Mouse (Mus musculus): ENCODE measurements around the gene Tdrd9.
"Not testable (repeated sequence)": the region's sequence is repeated elsewhere in the genome, so short reads cannot be mapped to it uniquely, and the experiment has no call there.

The Tdrd9 gene

DNA sequence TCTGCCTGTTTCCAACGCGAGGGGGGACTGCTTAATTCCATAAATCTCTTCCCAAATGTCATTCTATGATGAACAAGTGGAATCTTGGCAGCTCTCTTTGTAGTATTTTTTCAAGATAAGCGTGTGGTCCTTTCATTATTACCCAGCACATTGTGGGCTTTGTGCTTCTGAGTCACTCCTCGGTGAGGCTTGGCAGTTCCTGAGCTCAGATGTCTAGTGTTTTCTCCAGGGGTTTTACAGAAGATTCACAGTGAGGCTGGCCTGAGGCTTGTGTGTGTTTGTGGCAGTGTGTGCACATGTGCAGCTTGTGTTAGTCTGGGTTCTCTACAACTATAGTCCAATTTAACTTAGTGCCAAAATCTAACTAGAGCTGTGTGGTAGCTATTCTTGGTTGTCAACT, 56.0 kb downstream of the Tdrd9 start:
- DNase-seq (ENCODE audit: low spot score in 2 of 2) = no peak

DNA sequence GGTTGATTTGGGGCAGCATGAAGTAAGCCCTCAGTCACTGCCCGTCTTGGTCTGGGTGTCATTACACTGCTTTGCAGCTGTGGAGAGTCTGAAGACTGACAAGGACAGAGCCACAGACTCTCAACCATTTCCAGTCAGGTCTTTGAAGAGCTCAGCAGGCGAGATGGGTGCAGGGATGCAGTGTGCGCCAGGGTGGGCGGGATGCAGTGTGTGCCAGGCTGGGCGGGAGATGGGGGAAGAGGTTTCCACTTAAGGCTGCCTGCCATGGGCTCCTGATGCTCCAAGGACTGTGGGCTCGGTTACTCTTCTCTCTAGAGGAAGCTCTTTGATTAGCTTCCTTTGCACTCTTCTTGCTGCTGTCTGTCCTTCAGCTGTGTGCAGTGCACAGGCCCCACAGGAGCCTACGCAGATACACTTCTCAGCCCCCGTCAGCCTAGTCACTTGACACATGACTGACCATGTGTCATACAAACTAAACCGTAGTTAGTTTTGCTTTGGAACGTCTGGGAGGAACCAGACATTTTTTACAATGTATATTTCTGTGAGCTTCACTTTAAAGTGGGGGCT, 62.1 kb downstream of the Tdrd9 start:
- DNase-seq (ENCODE audit: low spot score in 2 of 2) = no peak

DNA sequence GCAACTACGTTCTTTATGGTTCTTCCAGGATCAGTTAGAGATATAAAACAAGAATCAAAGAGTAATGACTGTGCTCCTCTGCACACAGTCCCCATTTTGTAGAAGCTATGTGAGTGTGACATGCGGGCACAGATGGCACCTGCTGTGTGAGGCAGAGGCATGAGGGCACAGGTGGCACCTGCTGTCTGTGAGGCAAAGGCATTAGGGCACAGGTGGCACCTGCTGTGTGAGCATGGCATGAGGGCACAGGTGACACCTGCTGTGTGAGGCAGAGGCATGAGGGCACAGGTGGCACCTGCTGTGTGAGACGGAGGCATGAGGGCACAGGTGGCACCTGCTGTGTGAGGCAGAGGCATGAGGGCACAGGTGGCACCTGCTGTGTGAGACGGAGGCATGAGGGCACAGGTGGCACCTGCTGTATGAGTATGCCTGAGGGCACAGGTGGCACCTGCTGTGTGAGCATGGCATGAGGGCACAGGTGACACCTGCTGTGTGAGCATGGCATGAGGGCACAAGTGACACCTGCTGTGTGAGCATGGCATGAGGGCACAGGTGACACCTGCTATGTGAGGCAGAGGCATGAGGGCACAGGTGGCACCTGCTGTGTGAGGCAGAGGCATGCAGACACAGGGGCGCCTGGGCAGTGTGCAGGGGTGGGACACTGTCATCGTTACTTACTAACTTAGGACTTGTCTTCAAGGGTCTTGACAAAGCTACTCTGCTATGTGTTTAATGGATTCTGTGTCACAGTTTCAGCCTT, 64.2 kb downstream of the Tdrd9 start:
- not testable (repeated sequence) for DNase-seq (ENCODE audit: low spot score in 2 of 2)

DNA sequence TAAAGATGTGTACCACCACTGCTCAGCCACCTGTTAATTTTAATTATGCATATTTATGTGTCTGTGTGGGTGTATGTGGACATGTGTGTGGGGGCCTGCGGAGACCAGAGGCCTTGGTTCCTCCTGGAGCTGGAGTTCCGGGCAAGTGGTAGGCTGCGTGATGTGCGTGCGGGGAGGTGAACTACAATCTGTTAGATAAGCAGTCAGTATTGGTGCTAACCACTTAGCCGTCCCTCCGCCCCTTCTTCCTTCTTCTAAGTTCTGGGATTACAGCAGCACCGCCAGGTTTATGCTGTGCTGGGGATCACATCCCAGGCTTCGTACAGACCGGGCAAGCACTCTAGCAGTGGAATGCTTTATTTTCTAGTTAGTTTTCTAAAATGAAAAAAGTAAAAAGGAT, 67.1 kb downstream of the Tdrd9 start:
- no peak for DNase-seq (ENCODE audit: low spot score in 2 of 2)

DNA sequence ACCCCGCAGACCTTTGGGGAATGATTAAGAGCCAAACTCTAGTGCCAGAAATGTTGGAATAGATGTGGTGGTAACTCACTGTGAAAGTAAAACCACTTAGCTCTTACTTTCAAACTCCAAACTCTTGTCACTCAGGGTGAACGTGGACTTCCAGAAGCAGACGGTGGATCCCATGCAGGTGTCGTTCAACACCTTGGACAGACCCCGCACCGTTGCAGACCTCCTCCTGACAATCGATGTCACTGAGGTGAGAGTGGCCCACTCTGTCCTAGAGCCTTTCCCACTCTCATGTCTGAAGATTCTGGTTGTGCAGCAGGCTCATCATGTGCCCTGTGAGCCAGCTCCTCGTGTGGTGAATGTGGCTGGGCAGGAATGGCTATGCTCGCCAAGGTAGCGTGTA, 67.8 kb downstream of the Tdrd9 start:
- no peak for DNase-seq (ENCODE audit: low spot score in 2 of 2)

DNA sequence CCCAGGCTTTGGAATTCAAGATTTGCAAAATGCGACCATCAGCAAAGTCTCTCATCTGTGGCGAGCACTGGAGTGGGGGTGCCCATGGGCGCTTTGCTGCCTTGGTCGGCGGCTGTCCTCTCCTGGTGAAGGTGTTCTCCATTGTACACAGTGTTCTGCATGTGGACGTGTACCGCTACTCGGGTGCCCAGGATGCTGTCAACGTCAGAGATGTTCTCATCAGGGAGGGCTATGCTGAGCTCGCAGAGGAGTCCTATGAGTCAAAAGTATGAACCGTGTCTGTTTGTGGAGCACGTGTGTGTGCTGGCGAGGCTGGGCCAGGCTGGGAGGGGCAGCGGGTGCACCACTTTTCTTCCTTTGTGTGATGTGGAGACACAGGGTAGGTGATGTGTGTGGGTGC, 71.3 kb downstream of the Tdrd9 start:
- DNase-seq (ENCODE audit: low spot score in 2 of 2) = no peak

DNA sequence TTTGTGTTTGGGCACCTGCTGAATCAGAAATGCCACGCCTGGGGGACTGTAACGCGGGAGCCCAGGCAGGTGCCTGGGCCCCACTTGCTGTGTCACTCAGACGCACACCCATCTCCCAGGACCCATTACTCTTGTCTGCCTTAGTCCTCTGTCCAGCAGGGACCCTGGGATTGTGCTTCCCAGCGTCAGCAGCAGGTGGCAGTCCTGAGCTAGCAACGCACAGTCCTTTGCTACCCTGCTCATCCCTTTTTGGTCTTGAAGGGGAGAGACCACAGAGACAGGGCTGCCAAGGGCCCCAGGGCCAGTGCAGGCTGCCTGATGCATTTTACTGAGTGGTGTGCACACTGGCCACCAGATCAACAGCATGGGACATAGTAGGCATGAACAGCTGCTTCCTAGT, 106.3 kb downstream of the Tdrd9 start:
- peak in 1 of 2 experiments; percentile 57 for DNase-seq (ENCODE audit: low spot score in 2 of 2)

DNA sequence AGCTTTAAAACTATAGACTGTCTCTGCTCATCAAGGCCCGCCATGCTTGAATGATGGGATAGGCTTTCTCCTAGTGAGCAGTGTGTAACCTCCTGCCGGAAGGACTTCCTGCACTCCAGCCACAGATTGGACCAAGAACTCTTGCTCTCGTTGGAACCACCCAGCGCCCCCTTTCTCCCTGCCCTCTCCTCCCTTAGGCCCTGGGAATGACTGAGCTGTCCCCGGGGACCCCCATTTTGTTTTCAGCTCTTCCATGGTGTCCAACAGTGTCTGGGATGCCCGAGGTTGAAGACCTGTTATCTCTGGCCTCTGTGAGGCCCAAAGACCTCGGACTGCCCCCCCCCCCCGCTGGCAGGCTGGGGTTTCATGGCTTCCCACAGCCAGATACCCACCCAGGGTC, 108.6 kb downstream of the Tdrd9 start:
- DNase-seq (ENCODE audit: low spot score in 2 of 2) = no peak

DNA sequence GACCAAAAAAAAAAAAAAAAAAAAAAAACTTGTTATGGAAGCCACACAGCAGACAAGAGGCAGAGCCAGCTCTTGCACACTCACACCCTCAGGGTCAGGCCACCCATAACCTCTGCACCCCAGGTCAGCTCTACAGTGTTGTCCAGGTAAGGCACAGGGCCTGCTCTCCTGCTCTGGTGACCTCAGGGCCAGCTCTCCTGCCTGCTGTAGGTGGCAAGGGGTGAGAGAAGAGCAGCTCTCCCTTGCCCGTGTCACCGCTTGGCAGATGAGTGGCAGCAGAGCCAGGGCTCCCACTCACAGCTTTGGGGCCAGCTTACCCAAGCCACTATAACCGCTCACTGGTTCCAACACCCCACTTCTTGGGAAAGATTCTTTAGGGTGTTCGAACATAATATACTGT, 109.6 kb downstream of the Tdrd9 start:
- DNase-seq (ENCODE audit: low spot score in 2 of 2) = no peak

DNA sequence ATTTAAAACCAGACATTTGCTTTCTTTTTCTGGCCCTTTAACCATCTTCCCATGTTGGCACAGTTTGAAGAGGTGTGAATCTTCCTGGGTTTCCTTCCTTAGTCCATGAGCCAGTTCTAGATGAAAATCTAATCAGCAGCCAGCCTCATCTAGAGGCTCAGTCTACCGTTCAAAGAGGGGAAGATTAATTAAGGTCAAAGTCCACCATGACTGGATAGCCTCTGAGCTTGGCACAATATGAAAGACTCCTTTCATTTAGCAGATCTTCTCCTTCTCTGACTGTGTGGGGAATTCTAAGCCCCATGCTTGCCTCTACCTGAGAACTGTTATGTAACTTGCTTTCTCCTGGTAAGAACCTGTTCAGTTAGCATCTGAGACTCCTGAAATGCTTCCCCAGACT, 110.9 kb downstream of the Tdrd9 start:
- no peak for DNase-seq (ENCODE audit: low spot score in 2 of 2)

DNA sequence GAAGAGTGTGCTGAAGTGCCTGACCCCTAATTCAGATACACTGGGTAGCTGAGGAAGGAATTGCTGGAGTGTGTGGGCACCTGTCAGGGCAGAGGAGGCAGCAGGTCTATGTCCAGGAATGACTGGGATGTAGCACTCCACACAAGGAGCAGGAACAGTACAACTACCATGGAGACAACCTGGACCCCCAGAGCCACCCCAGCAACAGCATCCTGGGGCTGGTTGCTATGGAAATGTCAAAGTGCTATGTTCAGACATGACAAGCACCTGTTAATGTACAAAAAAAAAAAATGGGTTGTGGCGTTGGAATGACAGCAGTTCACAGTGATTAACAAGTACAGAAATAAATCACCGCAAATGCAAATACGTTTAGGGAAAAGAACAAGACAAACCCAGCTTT, 114.9 kb downstream of the Tdrd9 start:
- DNase-seq (ENCODE audit: low spot score in 2 of 2) = no peak

DNA sequence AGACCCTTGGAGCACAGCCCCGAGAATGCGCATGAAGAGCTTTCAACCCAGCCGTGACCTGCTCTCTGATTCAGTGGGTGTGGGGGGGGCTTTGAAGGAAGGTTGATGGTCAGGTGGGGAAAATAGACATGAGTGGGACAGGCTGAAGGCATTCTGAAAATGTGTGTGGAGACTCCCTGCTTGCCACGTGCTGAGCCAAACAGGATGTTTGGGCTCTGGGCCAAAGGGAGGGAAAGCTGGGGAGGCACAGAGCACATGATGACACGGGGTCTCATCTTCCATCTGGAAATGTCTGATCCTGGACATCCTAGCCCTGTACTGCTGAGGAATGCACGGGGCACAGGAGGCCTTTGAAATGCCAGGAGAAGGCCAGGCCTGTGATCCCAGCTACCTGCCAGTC, 115.4 kb downstream of the Tdrd9 start:
- no peak for DNase-seq (ENCODE audit: low spot score in 2 of 2)

DNA sequence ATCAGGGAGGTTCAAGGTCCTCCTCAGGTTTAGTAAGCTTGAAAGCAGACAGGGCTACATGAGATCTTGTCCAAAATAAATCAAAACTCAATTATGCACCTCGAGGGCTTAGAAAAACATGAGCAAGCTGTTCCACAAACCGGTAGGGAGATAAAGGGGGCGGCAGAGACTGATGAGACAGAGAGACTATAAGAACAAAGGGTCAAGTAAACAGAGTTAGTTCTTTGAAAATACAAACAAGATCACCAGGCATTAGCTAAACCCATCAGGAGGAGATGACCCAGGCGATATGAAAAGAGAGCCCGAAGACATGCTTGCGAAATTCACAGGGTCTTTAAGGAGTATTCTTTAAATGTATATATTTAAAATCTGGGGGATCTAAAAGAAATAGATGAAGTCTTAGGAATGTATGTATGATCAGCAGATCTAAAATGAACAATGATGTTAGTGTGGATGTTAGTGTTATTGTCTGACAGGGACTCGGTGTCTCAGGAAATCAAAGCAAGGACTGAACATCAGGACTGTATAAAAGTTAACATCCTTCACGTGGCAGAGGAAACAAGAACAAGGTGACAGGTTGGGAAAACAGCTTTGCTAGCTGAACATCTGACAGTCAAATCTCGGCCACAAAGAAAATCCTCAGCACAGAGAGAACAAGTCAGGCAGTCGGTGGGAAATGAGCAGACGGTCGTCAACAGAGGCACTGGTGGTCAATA, 117.4 kb downstream of the Tdrd9 start:
- DNase-seq (ENCODE audit: low spot score in 2 of 2) = no peak

DNA sequence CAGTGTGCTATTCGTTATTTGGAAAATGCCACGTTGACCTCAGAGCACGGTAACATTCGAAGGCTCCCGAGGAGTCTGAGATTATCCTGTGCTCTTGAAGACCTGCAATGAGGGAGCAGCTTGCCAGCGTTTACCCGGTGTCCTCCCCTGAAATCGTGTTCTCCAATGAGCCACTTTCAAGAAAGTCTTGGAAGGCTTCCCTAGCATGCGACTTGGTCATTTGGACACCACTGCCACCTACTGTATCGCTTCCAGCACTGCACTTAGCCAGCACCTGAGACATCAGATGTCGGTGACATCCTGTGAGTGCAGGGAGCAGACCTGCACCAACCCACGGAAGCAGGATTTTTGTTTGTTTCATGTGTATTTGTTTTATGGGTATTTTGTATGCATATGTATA, 119.7 kb downstream of the Tdrd9 start:
- DNase-seq (ENCODE audit: low spot score in 2 of 2) = peak; percentile 43 to 64

DNA sequence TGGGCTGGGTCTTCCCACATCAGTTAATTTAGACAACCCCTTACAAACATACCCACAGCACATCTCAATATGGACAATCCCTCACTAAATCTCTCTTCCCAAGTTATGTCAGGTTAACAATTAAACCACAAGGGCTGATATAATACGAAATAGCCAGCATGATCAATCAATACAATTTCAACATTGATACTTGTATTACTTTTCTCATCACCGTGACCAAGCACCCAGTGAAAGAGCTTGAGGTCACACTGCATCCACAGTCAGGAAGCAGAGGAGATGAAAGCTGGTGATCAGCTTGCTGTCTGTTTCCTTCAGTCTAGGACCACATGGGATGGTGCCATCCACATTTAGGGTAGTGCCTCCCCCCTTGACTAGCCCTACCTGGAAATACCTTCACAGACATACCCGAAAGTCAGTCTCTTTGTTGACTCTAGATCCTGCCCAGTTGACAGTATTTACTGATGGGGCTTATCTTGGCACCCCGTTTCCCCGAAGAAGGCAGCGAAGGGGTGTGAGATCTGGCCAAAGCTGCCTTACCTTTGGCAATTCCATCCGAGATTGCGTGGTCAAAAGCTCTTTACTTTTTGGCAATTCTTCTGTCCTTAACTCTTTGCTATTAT, 123.0 kb downstream of the Tdrd9 start:
- DNase-seq (ENCODE audit: low spot score in 2 of 2) = no peak

DNA sequence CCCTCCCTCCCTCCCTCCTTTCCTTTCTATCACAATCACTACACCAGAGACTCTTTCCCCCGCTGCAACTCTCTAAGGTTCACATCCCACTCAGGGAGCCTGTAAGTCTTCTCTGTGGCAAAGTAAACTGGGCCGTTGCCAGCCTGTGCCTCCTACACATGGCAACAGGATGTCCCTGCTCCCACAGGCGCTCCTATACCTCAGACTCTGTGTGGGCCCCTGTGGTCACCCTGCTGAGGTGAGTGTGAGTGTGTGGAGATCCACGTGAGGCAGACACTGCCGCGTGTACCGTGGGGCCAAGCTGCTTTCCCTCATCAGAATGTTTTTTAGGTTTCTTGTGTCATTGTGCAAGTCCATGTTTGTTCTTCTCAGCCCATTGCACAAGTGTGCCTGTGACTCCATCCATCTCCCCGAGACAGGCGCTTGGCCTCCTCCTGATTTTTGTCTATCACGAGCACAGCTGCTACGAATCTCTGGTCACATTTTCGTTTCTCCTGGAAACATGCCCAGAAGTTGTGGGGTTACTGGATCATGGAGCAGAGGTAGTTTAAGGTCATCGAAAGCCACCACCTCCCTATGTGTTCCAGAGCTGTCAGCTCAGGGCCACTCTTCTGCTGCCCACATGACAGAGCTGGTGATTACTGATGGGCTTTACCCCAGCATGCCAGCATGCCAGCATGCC, 124.8 kb downstream of the Tdrd9 start:
- no peak for DNase-seq (ENCODE audit: low spot score in 2 of 2)

DNA sequence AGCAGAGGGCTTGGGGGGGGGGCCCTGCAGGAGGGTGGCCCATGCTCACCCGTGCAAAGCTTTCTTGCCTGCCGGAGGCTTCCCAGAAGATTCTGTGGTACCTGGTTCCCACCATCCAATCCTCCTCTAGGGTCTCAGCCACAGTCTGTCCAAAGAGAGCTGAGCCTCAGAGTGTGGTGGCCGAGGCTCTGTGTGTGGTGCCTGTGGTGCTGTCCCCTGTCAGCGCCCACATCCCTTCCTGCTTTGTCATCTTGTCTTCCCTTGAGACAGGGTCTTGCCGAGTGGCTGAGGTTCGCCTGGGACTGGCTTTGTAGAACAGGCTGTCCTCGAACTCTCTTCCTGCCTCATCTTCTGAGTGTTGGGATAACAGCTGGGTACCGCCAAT, 125.4 kb downstream of the Tdrd9 start:
- DNase-seq (ENCODE audit: low spot score in 2 of 2) = no peak

DNA sequence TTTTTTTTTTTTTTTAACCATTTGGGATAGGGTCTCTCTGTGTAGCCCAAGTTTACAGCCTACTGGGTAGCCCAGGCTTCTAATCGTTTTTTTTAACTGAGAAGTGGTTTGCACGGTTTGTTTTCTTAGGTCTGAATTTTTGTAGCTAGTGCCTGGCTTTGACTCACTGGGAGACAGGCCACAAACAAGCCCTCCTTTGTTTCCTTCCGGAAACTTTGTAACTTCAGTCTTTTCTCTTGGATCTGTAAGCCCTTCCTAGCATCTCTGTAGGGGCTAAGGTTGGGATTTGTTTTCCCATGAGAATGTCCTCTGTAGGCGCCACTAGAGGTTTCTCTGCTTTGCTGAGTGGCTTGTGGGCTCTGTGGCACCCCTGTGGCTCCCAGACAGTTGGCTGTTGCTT, 128.7 kb downstream of the Tdrd9 start:
- DNase-seq (ENCODE audit: low spot score in 2 of 2) = no peak

DNA sequence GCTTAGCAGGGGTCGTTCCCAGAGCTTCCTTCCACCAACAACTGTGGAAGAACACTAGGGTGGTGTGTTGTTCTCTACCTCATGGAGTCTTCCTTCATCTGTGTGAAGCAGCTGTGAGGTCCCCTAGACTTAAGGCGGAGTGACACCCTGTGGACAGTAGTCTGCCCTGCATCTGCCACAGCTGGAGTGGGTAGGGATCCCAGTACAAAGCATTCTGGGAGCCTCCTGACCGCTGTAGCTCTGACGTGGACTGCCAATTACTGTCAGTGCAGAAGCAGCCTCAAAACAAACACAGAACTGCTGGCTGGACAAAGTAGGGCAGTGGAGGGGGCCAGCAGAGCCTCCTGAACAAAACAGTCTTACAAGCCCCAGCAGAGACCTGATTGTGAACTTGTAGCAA, 129.7 kb downstream of the Tdrd9 start:
- no peak for DNase-seq (ENCODE audit: low spot score in 2 of 2)

DNA sequence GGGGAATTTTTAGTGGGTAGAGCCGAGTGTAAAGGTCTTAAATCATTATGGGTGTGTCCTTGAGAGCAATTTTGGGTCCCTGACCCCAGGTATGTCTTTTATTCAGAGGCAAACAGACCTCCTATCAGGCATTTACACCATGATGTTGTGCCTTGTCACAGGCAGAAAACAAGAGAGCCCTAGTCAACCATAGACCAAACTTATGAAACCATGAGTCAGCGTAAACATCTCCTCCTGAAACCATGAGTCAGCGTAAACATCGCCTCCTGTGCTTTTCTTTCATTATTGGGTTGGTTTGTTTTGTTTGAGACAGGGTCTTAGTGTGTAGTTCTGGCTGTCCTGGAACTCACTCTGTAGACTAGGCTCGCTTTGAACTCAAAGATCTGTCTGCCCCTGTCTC, 131.8 kb downstream of the Tdrd9 start:
- DNase-seq (ENCODE audit: low spot score in 2 of 2) = no peak

DNA sequence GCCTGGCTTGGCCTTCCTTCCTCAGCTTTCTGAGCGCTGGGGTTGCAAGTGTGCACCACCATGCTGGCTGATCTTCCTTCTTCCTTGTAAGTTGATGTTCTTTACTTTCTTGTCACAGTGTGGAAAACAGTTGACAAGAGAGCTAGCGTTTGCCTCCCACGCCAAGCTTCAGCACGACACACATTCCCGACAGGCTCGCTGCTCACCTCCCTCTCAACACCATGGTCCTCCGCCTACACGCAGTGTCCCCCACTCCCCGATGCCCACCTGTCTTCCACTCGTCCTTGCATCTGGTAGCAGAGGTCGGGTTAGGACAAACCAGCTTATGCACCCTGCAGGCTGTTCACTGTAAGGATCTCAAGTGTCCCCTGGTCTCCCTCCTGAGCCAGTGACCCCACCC, 133.5 kb downstream of the Tdrd9 start:
- DNase-seq (ENCODE audit: low spot score in 2 of 2) = no peak

DNA sequence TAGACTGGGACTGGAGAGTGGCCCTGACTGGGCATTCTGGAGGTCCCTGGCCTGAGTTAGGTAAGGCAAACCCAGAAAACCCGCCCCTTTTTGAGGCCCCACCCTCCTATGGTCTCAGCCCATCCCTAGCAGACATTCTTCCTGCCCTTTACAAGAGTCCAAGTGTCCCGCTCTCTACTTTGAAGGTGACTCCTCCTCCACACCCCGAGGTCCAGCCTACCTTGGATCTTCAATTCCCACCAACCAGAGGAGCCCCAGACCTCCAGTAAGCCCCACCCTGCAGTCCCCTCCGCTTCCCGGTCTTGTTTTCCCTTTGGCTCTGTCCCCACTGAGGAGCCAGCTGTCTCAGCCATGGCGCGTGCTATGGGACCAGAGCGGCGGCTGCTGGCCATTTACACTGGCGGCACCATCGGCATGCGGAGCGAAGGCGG, 135.2 kb downstream of the Tdrd9 start, which contains the start of gene Aspg:
Aspg (plus strand) TSS at position 139 of the 431 bp plus-strand sequence.
- DNase-seq (ENCODE audit: low spot score in 2 of 2) = no peak

Measured in frontal cortex, postnatal 10 days (tissue).